Mouse (Mus musculus) limb, embryonic 15.5 days (tissue): Measurements from ENCODE around the gene 1110051M20Rik. TPM values are rescaled to one million over a fixed set of nuclear protein-coding genes. Genes with fewer than 3 reads are reported as not detected.

Source experiments
- ATAC-seq: fragments of 200-750 bp; cut with Nextera tagmentation; 2 replicates; pipeline ENCODE4 v1.8.0; 2017; ENCODE audit warnings: low read depth, moderate TSS enrichment; ENCODE audit not compliant: insufficient number of reproducible peaks, low FRiP score, low TSS enrichment
- H3K27ac ChIP-seq: fragments of 300-500 bp; sonication (generic); 2 replicates; pipeline ENCODE4 v1.5.1; 2015; ENCODE audit warnings: moderate library complexity, mild to moderate bottlenecking, inconsistent platforms
- H3K27me3 ChIP-seq: fragments of 300-500 bp; sonication (generic); 2 replicates; pipeline ENCODE4 v1.6.1; 2015; ENCODE audit warnings: inconsistent platforms
- H3K36me3 ChIP-seq: fragments of 300-500 bp; sonication (generic); 2 replicates; pipeline ENCODE4 v1.6.1; 2015; ENCODE audit warnings: inconsistent platforms
- H3K4me1 ChIP-seq: fragments of 300-500 bp; sonication (generic); 2 replicates; pipeline ENCODE4 v1.6.1; 2015; ENCODE audit warnings: inconsistent platforms
- H3K4me2 ChIP-seq: fragments of 300-500 bp; sonication (generic); 2 replicates; pipeline ENCODE4 v1.6.1; 2015; ENCODE audit warnings: mild to moderate bottlenecking, inconsistent platforms
- H3K4me3 ChIP-seq: fragments of 300-500 bp; sonication (generic); 2 replicates; pipeline ENCODE4 v1.5.1; 2015; ENCODE audit warnings: mild to moderate bottlenecking, inconsistent platforms
- H3K9ac ChIP-seq: fragments of 300-500 bp; sonication (generic); 2 replicates; pipeline ENCODE4 v1.6.1; 2015; ENCODE audit warnings: inconsistent platforms
- H3K9me3 ChIP-seq: fragments of 300-500 bp; sonication (generic); 2 replicates; pipeline ENCODE4 v1.6.1; 2016; ENCODE audit warnings: inconsistent platforms
- WGBS: fragments of 180-500 bp; shearing (Covaris S2); methylation state at CpG from one replicate; pipeline ENCODE4 v1.1.7; 2015; 5-methylcytosine and 5-hydroxymethylcytosine counted together
- polyA plus RNA-seq: library from polyadenylated mRNA; unstranded; fragments of >200 nt; fragmentation: Nextera tagmentation; extraction: Ambion mirVana; gene quantifications from 2 replicates; pipeline ENCODE4 v1.2.1, GENCODE M21; 2015

1110051M20Rik gene
- polyA plus RNA-seq, 1 experiment from 2014 or later, result 54.1 TPM

DNA sequence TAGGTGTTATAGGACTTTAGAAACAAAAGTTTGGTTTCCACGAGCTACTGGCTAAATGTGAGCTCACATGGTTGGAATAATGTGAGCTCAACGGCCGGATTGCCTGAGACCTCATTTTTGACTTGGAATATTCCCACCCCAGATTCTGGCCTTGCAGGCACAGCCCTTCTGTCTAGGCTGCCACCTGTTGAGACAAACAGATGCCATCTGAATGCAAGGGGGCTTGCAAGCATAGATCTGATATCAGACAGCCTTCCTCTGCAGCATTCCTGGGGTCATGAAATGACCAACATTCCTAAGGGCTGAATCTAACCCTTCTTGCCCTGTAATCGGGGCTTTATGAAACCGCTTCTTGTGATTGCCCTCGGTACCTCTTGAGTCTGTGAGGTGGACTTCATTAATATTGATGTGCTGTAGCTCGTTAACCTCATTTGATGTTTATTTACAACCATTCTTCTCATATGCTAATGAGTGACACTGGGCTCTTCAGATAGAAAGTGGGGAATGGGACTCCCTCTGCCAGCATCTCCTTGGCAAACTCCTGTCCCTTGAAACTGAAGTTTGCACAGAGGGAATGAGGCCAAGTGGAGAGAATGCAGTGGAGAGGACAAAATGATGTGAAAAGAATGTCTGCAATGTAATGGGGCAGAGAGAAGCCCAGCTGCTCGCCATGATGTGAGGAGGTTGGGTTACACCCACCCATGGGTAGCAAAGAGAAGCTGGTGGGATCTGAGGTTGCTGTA, 114.3 kb downstream of the 1110051M20Rik start:
- no peaks in the 10 kb centered on the region for H3K9me3 ChIP-seq
- H3K4me3 ChIP-seq, result no peak overlapping the region
- peak overlapping the region; percentile 50 for H3K27ac ChIP-seq
- H3K36me3 ChIP-seq, result no peaks in the 10 kb centered on the region
- no peak for ATAC-seq
- no peak overlapping the region for H3K9ac ChIP-seq
- no peaks in the 10 kb centered on the region for H3K27me3 ChIP-seq
- no peak overlapping the region for H3K4me2 ChIP-seq
- 69% methylated on average over 8 of the region's 8 CpGs for WGBS
- H3K4me1 ChIP-seq, result peaks cover 13% of the 10 kb centered on the region

DNA sequence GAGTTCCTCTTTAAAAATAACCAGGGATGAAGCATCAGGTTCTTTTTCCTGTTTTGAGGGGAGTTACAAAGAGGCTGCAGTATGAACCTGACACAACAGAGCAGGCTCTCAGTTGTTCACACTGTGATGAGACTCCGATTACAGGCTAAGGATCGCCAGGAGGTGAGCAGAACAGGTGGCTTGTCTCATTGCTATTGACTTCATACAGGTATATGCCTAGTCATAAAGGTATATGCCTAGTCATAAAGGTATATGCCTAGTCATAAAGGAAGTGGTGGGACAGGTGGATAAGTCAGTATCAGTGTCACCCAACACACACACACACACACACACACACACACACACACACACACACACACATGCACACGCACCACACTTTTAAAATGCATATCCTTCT, 115.8 kb downstream of the 1110051M20Rik start:
- H3K27ac ChIP-seq, result 0 out of 2 replicates have a peak overlapping the region, but pooled peaks have one; percentile 43
- 92% methylated on average over 3 of the region's 3 CpGs for WGBS
- H3K4me1 ChIP-seq, result peaks cover 12% of the 10 kb centered on the region
- no peak overlapping the region for H3K4me3 ChIP-seq
- no peaks in the 10 kb centered on the region for H3K27me3 ChIP-seq
- H3K9ac ChIP-seq, result no peak overlapping the region
- H3K36me3 ChIP-seq, result no peaks in the 10 kb centered on the region
- ATAC-seq, result no peak
- no peak overlapping the region for H3K4me2 ChIP-seq
- H3K9me3 ChIP-seq, result no peaks in the 10 kb centered on the region

DNA sequence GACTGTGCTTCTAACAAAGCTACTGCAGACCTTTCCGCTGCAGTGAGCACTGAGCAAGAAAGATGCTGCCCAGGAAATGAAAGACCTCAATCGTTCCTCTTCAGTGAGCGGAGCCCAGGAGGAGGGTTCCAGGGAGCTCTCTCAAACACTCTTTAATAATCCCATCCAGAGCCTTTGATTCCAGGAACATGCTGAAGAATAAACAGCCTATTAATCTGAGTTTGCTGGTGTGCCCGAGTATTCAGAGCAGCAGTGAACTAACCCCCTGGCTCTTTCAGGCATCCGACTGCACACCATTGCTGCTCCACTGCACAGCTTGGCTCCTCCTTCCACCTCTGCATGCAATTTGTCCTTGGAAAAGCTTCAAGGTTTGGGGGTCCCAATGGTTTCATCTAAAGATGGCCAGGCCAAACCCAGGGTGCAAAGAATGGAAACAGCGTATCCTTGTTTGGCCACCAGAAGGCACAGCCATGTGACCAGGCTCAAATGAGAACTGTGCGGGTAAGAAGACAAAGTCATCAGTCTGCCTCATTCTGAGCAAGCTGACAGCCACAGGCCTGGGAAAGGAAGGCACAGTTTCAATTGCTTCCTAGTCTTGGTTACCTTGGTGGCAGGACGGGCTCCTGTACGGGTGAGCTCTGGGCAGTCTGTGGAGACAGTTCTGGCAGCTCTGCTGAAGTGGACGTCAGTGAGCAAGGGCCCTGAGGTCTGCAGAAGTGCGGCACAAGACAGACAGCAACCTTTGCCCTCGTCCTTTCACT, 116.4 kb downstream of the 1110051M20Rik start:
- Histone ChIP-seq H3K27ac (peak overlapping the region; percentile 43), H3K4me2 (no peak overlapping the region), H3K4me1 (peaks cover 12% of the 10 kb centered on the region), H3K36me3 (no peaks in the 10 kb centered on the region), H3K4me3 (no peak overlapping the region), H3K27me3 (no peaks in the 10 kb centered on the region), H3K9me3 (no peaks in the 10 kb centered on the region), H3K9ac (no peak overlapping the region)
- 60% methylated on average over 12 of the region's 12 CpGs for WGBS
- ATAC-seq, result no peak

DNA sequence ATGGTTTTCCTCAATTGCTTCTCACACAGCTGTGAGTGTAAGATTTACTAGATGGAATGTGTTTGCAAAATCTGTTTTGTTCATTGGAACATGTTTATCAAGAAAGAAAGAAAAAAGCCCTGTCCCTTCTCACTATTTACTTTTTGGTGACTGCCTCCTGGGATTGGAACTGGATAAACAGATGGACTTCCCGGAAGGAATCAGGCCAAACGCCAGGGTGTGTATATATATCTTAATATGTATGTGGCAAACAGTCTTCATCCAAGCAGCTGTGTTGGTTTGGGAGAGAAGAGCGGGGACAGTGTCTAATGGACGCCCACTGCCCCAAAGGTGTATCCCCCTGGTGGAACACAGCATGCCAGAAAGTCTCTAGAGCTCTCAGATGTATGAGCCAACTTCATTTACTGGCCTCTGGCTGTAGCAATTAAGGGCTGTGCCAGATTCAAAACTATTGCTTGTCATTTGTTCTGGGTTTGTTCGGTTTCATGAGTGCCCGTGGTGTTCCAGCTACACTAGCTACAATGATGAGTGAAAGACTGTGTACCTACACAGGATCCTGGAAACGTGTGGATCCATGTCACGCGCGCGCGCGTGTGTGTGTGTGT, 117.7 kb downstream of the 1110051M20Rik start:
- no peaks in the 10 kb centered on the region for H3K9me3 ChIP-seq
- no peak overlapping the region for H3K4me3 ChIP-seq
- H3K9ac ChIP-seq, result no peak overlapping the region
- H3K27me3 ChIP-seq, result no peaks in the 10 kb centered on the region
- ATAC-seq, result no peak
- peaks cover 15% of the 10 kb centered on the region for H3K4me1 ChIP-seq
- no peak overlapping the region for H3K4me2 ChIP-seq
- H3K27ac ChIP-seq, result no peak overlapping the region
- WGBS, result 86% methylated on average over 13 of the region's 13 CpGs
- H3K36me3 ChIP-seq, result no peaks in the 10 kb centered on the region

DNA sequence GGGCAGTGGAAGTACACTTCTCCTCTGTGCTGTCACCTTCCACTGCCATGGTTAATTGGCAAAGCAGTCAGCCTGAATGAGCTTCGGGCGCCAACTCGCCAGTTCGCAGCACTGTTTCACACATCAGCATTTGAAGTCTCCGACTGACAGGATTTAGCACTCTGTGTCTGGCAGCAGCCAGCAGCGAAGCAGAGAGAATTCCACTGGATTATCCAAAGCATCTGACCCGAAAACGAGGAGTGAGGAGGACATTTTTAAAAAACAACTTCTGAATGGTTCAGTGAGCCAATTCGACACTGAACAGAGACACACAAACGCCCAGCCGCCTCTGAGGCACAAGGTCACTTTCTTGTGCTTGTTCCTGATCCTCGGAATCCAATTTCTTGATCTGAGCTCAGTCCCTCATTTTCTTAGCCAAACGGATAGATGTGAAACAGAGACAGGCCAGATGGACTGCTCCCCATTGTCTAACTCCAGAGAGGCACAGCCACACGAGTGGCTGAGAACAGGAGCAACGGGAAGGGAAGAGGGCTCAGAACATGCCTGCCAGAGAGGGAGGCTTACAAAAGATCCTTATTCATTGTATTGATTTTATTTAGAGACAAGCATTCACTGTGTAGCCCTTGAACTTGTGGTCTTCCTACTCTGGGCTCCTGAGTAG, 119.6 kb downstream of the 1110051M20Rik start:
- WGBS, result 53% methylated on average over 15 of the region's 15 CpGs
- Histone ChIP-seq H3K4me1 (peaks cover 9% of the 10 kb centered on the region), H3K9me3 (no peaks in the 10 kb centered on the region), H3K9ac (no peak overlapping the region), H3K27ac (peak overlapping the region; percentile 47), H3K36me3 (no peaks in the 10 kb centered on the region), H3K4me2 (no peak overlapping the region), H3K27me3 (no peaks in the 10 kb centered on the region), H3K4me3 (no peak overlapping the region)
- ATAC-seq, result no peak

DNA sequence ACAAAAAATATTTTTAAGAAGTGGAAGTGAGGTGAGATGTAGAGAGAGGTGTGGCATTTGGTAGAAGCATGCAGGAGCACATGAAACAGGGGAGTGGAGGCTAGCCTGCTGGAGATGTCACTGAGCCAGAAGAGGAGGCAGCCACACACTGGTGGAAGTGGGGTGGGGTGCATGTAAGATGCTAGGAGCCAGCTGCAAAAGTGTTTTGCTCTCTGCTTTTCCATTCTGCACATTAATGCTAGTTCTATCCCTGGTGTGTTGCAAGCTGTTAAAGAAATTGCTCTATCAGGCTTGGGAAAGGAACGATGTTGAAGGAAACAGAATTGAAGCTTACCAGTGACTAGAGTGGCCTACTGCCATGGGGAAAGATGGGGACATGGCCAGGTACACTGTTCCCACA, 120.2 kb downstream of the 1110051M20Rik start:
- Histone ChIP-seq H3K4me2 (no peak overlapping the region), H3K27me3 (no peaks in the 10 kb centered on the region), H3K4me1 (peaks cover 9% of the 10 kb centered on the region), H3K9ac (no peak overlapping the region), H3K4me3 (no peak overlapping the region), H3K36me3 (no peaks in the 10 kb centered on the region), H3K9me3 (no peaks in the 10 kb centered on the region), H3K27ac (peak overlapping the region; percentile 47; the same call in 1 of the 2 replicates)
- no peak for ATAC-seq
- WGBS, result 75% methylated on average over 1 of the region's 1 CpGs

DNA sequence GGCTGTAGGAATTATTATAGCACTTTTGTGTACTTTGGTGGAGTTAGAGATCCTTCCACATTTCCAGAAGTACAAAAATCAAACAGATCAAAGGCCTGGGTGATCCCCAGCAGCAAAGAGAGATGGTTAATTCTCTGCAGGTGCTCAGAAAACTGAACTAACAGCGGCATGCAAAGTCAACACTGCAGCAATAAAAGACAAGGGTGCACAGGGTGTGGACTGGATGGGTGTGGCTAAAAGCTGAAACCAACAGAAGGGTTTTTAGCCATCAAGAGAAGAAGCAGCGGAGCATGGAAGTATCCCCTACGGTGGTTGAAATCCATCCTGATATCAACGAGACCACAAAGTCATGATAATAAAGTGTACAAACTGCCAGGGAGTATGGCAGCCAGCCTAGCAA, 122.0 kb downstream of the 1110051M20Rik start:
- H3K9ac ChIP-seq, result no peak overlapping the region
- H3K9me3 ChIP-seq, result no peaks in the 10 kb centered on the region
- no peaks in the 10 kb centered on the region for H3K27me3 ChIP-seq
- 63% methylated on average over 4 of the region's 4 CpGs for WGBS
- no peaks in the 10 kb centered on the region for H3K36me3 ChIP-seq
- H3K4me1 ChIP-seq, result peaks cover 3% of the 10 kb centered on the region; the same call in 1 of the 2 replicates
- no peak for ATAC-seq
- no peak overlapping the region for H3K4me3 ChIP-seq
- H3K4me2 ChIP-seq, result no peak overlapping the region
- H3K27ac ChIP-seq, result no peak overlapping the region

DNA sequence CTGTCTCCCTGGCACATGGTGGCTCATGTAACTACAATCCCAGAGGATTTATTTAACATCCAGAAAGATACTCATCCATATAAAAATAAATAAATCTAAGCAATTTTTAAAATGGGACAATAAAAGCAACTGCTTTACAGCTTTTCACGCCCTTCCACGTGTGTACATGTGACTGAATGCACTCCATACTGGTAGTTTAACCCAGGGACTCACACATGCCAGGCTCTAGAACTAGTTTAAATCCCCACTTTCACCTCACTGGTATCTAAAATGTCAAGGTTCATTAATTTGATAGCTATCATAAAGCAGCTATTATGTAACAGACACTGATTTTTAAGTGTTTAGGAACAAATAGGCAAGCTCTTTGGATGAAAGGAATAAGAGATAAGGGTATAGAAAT, 122.6 kb downstream of the 1110051M20Rik start:
- H3K36me3 ChIP-seq, result no peaks in the 10 kb centered on the region
- no peaks in the 10 kb centered on the region for H3K9me3 ChIP-seq
- H3K27ac ChIP-seq, result no peak overlapping the region
- 92% methylated on average over 2 of the region's 2 CpGs for WGBS
- no peak for ATAC-seq
- no peaks in the 10 kb centered on the region for H3K27me3 ChIP-seq
- no peak overlapping the region for H3K9ac ChIP-seq
- H3K4me1 ChIP-seq, result peaks cover 3% of the 10 kb centered on the region; the same call in 1 of the 2 replicates
- no peak overlapping the region for H3K4me2 ChIP-seq
- no peak overlapping the region for H3K4me3 ChIP-seq

DNA sequence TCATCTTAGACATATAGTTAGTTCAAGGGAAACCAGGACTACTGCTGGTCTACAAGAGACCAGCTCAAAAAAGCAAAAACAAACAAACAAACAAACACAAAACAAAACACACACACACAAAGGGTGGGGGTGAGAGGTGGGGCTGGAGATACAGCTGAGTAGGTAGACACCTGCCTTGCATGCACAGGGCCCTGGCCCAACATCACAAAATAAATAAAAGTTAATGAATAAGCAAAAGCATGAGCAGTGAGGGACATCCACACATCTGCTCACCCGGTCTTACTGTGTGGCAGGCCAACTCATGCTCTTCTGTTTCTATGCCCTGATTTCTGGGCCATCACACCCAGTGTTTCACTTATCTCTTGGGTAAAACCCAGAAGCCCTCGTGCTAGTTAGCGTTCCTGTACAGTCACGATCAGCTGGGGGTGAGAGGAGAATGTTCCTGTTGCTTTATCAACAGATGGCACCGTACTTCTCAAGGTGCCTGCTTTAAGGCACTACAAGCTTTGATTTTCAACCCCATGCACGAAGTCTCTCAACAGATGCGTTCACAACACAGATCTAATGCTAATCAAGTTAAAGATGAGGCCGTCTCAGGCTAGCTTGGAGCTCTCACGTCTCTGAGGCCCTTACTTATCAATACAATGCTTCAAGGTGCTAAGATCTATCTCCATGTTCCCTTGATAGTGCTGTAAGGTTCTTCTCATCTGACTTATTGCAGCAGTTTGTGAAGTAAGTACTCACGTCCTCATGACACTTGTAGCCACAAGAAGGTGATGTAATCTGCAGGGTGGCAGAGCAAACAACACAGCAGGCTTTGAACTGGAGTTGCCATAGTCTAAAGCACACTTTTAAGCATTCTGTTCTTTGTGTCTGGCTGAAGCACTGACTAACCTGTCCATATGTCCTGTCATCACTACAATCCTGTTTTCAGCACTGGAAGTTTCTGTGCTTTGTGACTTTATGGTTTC, 123.7 kb downstream of the 1110051M20Rik start:
- no peaks in the 10 kb centered on the region for H3K9me3 ChIP-seq
- H3K27me3 ChIP-seq, result no peaks in the 10 kb centered on the region
- no peak overlapping the region for H3K9ac ChIP-seq
- no peak overlapping the region for H3K4me2 ChIP-seq
- no peaks in the 10 kb centered on the region for H3K36me3 ChIP-seq
- 84% methylated on average over 10 of the region's 10 CpGs for WGBS
- H3K4me1 ChIP-seq, result peaks cover 3% of the 10 kb centered on the region; the same call in 1 of the 2 replicates
- H3K4me3 ChIP-seq, result no peak overlapping the region
- H3K27ac ChIP-seq, result no peak overlapping the region
- ATAC-seq, result no peak

DNA sequence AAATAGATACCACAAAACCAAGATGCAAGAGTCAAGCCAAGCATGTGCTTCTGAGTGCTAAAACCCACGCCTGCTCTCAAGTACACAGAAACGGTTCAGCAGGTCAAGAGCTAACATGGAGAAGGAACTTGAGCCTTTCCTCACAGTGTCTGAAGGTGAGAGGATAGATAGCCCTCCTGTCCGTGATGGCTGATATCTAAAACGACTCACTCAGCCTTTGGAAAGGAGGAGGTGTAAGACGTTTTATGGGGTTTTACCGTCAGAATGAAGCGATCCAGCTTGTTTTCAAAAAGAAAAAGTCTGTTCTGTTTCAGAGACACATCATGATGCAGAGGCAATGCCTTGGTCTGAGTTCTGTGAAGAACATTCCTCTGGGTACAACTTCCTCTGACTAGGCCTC, 130.3 kb downstream of the 1110051M20Rik start:
- Histone ChIP-seq H3K4me3 (no peak overlapping the region), H3K27me3 (no peaks in the 10 kb centered on the region), H3K9ac (no peak overlapping the region), H3K27ac (no peak overlapping the region), H3K9me3 (no peaks in the 10 kb centered on the region), H3K4me1 (0 out of 2 replicates have a peak, but pooled peaks cover 4% of the 10 kb centered on the region), H3K4me2 (no peak overlapping the region), H3K36me3 (no peaks in the 10 kb centered on the region)
- WGBS, result 69% methylated on average over 7 of the region's 7 CpGs
- no peak for ATAC-seq
